Mouse (Mus musculus): Measurements from ENCODE around the gene Pgm5. TPM values are rescaled to one million over a fixed set of nuclear protein-coding genes. Genes with fewer than 3 reads are reported as not detected.
A peak's percentile ranks its signal among the peaks of the same experiment; 100 is the strongest.
"Not testable (repeated sequence)": the region's sequence is repeated elsewhere in the genome, so short reads cannot be mapped to it uniquely, and the experiment has no call there.

The Pgm5 gene
- polyA plus RNA-seq, 1 experiment from 2014 or later = 4.7 TPM

- H3K36me3 ChIP-seq = no peaks in the 10 kb centered on the region
- peaks cover 74% of the 10 kb centered on the region for H3K27me3 ChIP-seq (replicated peaks)
- no peaks in the 10 kb centered on the region for H3K9me3 ChIP-seq (replicated peaks)
- WGBS = 3% methylated on average over 20 of the region's 20 CpGs
- H3K4me2 ChIP-seq = peak overlapping the region; percentile 69
- peaks cover 24% of the 10 kb centered on the region for H3K4me1 ChIP-seq (replicated peaks)
- H3K9ac ChIP-seq = no peak overlapping the region
- no peak for ATAC-seq (ENCODE audit: insufficient number of reproducible peaks, low FRiP score)
- peak overlapping the region; percentile 37 for H3K4me3 ChIP-seq
- H3K27ac ChIP-seq (ENCODE audit: poor library complexity, severe bottlenecking) = no peak overlapping the region
Measured at GRCm38 (mm10) chr19:24897896-24898736, 36.5 kb upstream of the Pgm5 start.

DNA sequence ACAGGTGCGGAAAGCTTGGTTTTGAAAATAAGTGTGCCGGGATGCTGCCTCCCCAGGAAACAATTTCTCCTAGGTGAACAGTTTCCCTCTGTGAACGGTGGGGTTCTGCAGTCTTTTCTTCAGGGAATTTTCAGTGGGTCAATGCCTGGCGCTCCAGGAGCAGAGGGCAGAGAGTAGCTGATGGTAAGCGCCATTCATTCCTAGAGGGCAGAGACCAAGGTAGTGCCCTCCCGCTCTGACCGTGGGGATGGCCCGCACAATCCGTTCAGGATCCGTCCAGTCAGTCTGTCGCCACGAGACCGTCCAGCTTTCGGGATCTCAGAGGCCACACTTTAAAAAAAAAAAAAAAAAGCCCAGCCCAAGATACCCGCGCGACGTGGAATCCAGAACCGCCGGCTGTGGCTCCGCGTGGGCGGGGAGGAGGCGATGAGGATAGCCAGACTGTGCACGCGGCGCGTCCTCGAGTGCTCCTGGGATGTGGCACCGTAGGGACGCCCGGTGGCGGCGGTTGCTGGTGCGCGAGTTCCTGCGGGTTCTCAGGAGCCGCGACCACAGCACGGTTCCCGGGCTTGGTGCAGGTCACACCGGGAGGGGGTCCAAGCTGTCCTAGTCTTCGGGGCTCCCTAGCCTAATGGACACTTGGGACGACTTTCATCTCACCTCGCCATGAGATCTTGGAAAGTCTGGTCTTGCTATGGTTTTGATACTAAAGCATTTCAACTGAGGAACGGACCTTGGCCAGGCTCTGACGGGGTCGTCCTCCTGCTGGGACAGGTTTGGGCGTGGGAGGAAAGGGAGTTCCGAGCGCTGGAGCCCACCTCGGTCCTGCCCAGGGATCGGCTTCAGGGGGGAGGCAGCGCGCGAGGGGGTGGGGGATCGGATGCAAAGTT is 35.6 kb upstream of the Pgm5 start:
- Histone ChIP-seq H3K4me1 (replicated peaks) (peaks cover 24% of the 10 kb centered on the region), H3K9me3 (replicated peaks) (no peaks in the 10 kb centered on the region), H3K27ac (ENCODE audit: poor library complexity, severe bottlenecking) (no peak overlapping the region), H3K27me3 (replicated peaks) (peaks cover 72% of the 10 kb centered on the region), H3K4me2 (peak overlapping the region; percentile 69), H3K36me3 (no peaks in the 10 kb centered on the region), H3K4me3 (peak overlapping the region; percentile 37), H3K9ac (peak overlapping the region; percentile 4; the same call in 1 of the 2 replicates)
- ATAC-seq (ENCODE audit: insufficient number of reproducible peaks, low FRiP score) = no peak
- 1% methylated on average over 57 of the region's 57 CpGs for WGBS

DNA sequence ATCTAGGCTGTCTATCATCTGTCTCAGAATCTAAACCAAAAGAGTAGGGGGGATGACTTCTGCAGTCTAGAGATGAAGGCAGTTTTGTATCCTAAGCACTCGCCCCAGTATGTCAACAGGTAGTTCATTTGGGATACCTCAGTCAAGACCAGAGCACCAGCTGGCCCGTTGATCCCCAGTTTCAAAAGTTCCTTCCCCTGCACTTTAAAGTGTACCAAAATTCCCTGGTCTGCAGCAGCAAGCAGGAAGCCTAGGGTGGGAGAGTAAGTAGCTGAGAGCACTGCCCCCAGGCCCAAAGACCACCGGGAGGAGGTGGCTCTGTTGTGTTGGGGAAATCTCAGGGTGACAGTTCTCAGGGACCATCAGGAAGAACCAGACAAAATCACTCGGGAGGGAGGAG is 34.9 kb upstream of the Pgm5 start:
- WGBS = 16% methylated on average over 4 of the region's 4 CpGs
- Histone ChIP-seq H3K9ac (no peak overlapping the region), H3K4me3 (no peak overlapping the region), H3K27ac (ENCODE audit: poor library complexity, severe bottlenecking) (no peak overlapping the region), H3K4me2 (no peak overlapping the region), H3K4me1 (replicated peaks) (peaks cover 24% of the 10 kb centered on the region), H3K36me3 (no peaks in the 10 kb centered on the region), H3K27me3 (replicated peaks) (peaks cover 64% of the 10 kb centered on the region), H3K9me3 (replicated peaks) (no peaks in the 10 kb centered on the region)
- no peak for ATAC-seq (ENCODE audit: insufficient number of reproducible peaks, low FRiP score)

GRCm38 (mm10) chr19:24886888-24887287 is 25.2 kb upstream of the Pgm5 start:
- WGBS = 51% methylated on average over 3 of the region's 3 CpGs
- no peak for ATAC-seq (ENCODE audit: insufficient number of reproducible peaks, low FRiP score)

GRCm38 (mm10) chr19:24885504-24885903 is 23.8 kb upstream of the Pgm5 start:
- Histone ChIP-seq H3K36me3 (no peaks in the 10 kb centered on the region), H3K9ac (no peak overlapping the region), H3K4me1 (replicated peaks) (peaks cover 6% of the 10 kb centered on the region), H3K9me3 (replicated peaks) (no peaks in the 10 kb centered on the region), H3K4me3 (no peak overlapping the region), H3K4me2 (peak overlapping the region; percentile 39), H3K27me3 (replicated peaks) (peaks cover 50% of the 10 kb centered on the region), H3K27ac (ENCODE audit: poor library complexity, severe bottlenecking) (no peak overlapping the region)
- 9% methylated on average over 5 of the region's 5 CpGs for WGBS
- 0 out of 2 replicates have a peak, but pooled peaks have one; percentile 4 for ATAC-seq (ENCODE audit: insufficient number of reproducible peaks, low FRiP score)

More at GRCm38 (mm10) chr19:24886888-24887287, 25.2 kb upstream of the Pgm5 start:
- no peak overlapping the region for H3K9ac ChIP-seq
- no peak overlapping the region for H3K4me3 ChIP-seq
- H3K27me3 ChIP-seq (replicated peaks) = peaks cover 51% of the 10 kb centered on the region
- H3K36me3 ChIP-seq = no peaks in the 10 kb centered on the region
- H3K4me1 ChIP-seq (replicated peaks) = peaks cover 6% of the 10 kb centered on the region
- no peaks in the 10 kb centered on the region for H3K9me3 ChIP-seq (replicated peaks)
- no peak overlapping the region for H3K27ac ChIP-seq (ENCODE audit: poor library complexity, severe bottlenecking)
- H3K4me2 ChIP-seq = no peak overlapping the region

- Histone ChIP-seq H3K36me3 (no peaks in the 10 kb centered on the region), H3K9me3 (replicated peaks) (peaks cover 2% of the 10 kb centered on the region; the same call in 1 of the 2 replicates), H3K27ac (ENCODE audit: poor library complexity, severe bottlenecking) (no peak overlapping the region), H3K9ac (no peak overlapping the region), H3K27me3 (replicated peaks) (peaks cover 20% of the 10 kb centered on the region), H3K4me1 (replicated peaks) (peaks cover 17% of the 10 kb centered on the region), H3K4me2 (no peak overlapping the region), H3K4me3 (no peak overlapping the region)
- no peak for ATAC-seq (ENCODE audit: insufficient number of reproducible peaks, low FRiP score)
- WGBS = 57% methylated on average over 4 of the region's 4 CpGs
Measured at GRCm38 (mm10) chr19:24881237-24881636, 19.6 kb upstream of the Pgm5 start.

- ATAC-seq (ENCODE audit: insufficient number of reproducible peaks, low FRiP score); H3K9ac ChIP-seq; H3K4me2 ChIP-seq; H3K9me3 ChIP-seq (replicated peaks); H3K4me3 ChIP-seq; H3K36me3 ChIP-seq; H3K27ac ChIP-seq (ENCODE audit: poor library complexity, severe bottlenecking): not testable (repeated sequence)
- 68% methylated on average over 23 of the region's 26 CpGs for WGBS
- peaks cover 16% of the 10 kb centered on the region for H3K4me1 ChIP-seq (replicated peaks)
- H3K27me3 ChIP-seq (replicated peaks) = peaks cover 12% of the 10 kb centered on the region; the same call in 1 of the 2 replicates
Measured at GRCm38 (mm10) chr19:24875129-24875870, 13.6 kb upstream of the Pgm5 start, which contains the start of gene Gm10053. Gene Gm10053 (plus strand): TSS chr19:24875686.

DNA sequence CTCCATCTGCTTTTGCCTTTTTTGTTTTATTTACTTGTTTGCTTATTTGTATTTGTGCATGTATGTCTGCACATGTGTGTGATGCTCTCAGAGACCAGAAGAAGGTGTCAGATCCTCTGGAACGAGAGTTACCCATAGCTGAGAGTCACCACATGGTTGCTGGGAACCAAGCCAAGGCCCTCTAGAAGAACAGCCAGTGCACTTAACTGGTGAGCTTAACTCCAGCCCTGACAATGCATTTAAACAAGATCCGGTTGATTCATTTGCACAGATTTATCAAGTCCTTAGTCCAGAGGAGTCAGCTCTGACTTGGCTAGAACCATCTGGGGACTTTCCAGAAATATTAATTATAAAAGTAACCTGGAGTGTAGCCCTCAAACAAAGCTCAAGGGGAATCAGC is 12.2 kb upstream of the Pgm5 start:
- 34% methylated on average over 2 of the region's 2 CpGs for WGBS

GRCm38 (mm10) chr19:24871037-24871635 is 9.5 kb upstream of the Pgm5 start:
- WGBS = 16% methylated on average over 18 of the region's 18 CpGs

More for the DNA sequence above, 12.2 kb upstream of the Pgm5 start:
- H3K4me1 ChIP-seq (replicated peaks) = peaks cover 16% of the 10 kb centered on the region
- H3K27me3 ChIP-seq (replicated peaks) = peaks cover 12% of the 10 kb centered on the region; the same call in 1 of the 2 replicates
- no peak for ATAC-seq (ENCODE audit: insufficient number of reproducible peaks, low FRiP score)
- H3K36me3 ChIP-seq = no peaks in the 10 kb centered on the region
- no peak overlapping the region for H3K27ac ChIP-seq (ENCODE audit: poor library complexity, severe bottlenecking)
- H3K9me3 ChIP-seq (replicated peaks) = peaks cover 2% of the 10 kb centered on the region; the same call in 1 of the 2 replicates
- H3K4me2 ChIP-seq = no peak overlapping the region
- no peak overlapping the region for H3K9ac ChIP-seq
- H3K4me3 ChIP-seq = no peak overlapping the region

GRCm38 (mm10) chr19:24865436-24865835 is 3.8 kb upstream of the Pgm5 start:
- H3K9me3 ChIP-seq (replicated peaks) = no peaks in the 10 kb centered on the region
- 72% methylated on average over 9 of the region's 9 CpGs for WGBS
- no peak for ATAC-seq (ENCODE audit: insufficient number of reproducible peaks, low FRiP score)
- peaks cover 13% of the 10 kb centered on the region; the same call in 1 of the 2 replicates for H3K4me1 ChIP-seq (replicated peaks)
- no peaks in the 10 kb centered on the region for H3K36me3 ChIP-seq
- H3K4me3 ChIP-seq = no peak overlapping the region
- H3K9ac ChIP-seq = no peak overlapping the region
- no peak overlapping the region for H3K4me2 ChIP-seq
- no peak overlapping the region for H3K27ac ChIP-seq (ENCODE audit: poor library complexity, severe bottlenecking)
- H3K27me3 ChIP-seq (replicated peaks) = peaks cover 5% of the 10 kb centered on the region; the same call in 1 of the 2 replicates

More at GRCm38 (mm10) chr19:24871037-24871635, 9.5 kb upstream of the Pgm5 start:
- Histone ChIP-seq H3K36me3 (no peaks in the 10 kb centered on the region), H3K27ac (ENCODE audit: poor library complexity, severe bottlenecking) (no peak overlapping the region), H3K9me3 (replicated peaks) (no peaks in the 10 kb centered on the region), H3K27me3 (replicated peaks) (peaks cover 12% of the 10 kb centered on the region; the same call in 1 of the 2 replicates), H3K4me3 (peak overlapping the region; percentile 39), H3K4me2 (peak overlapping the region; percentile 67), H3K9ac (0 out of 2 replicates have a peak overlapping the region, but pooled peaks have one; percentile 24), H3K4me1 (replicated peaks) (peaks cover 6% of the 10 kb centered on the region; the same call in 1 of the 2 replicates)
- ATAC-seq (ENCODE audit: insufficient number of reproducible peaks, low FRiP score) = 0 out of 2 replicates have a peak, but pooled peaks have one; percentile 9

All from heart, embryonic 12.5 days (tissue).